Mouse (Mus musculus): ENCODE data around the gene E330014E10Rik.
"Not testable (repeated sequence)": the region's sequence is repeated elsewhere in the genome, so short reads cannot be mapped to it uniquely, and the experiment has no call there.

Gene E330014E10Rik

GRCm38 (mm10) chr5:95775690-95776089 is at the start of gene E330014E10Rik:
Gene E330014E10Rik (plus strand): TSS chr5:95775990.
- not testable (repeated sequence) for DNase-seq

DNA sequence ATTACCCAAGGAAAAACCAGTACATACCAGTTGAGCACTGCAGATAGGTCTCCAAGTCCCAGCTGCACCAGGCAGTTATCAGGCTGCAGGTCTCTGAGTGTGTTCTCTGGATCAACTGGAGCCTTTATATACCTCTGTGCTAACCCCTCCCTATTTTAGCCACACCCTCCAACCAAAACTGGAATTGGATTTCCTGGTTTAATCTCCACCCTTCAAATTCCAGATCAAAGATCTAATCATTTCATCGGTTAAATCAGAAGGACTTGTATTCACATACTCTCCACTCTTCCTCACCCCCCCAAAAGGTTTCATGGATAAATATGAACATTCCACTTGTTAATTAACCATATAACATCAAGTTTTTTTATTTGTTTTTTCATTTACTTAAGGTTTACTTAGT is 39.7 kb upstream of the E330014E10Rik start, which contains the start of gene Gm7978:
Gm7978 (minus strand) TSS at position 101 of the 400 bp plus-strand sequence.
- not testable (repeated sequence) for DNase-seq

GRCm38 (mm10) chr5:95741714-95742113 is 34.1 kb upstream of the E330014E10Rik start, which contains the start of gene Gm7982:
Gene Gm7982 (plus strand): TSS chr5:95742014.
- DNase-seq: not testable (repeated sequence)

DNA sequence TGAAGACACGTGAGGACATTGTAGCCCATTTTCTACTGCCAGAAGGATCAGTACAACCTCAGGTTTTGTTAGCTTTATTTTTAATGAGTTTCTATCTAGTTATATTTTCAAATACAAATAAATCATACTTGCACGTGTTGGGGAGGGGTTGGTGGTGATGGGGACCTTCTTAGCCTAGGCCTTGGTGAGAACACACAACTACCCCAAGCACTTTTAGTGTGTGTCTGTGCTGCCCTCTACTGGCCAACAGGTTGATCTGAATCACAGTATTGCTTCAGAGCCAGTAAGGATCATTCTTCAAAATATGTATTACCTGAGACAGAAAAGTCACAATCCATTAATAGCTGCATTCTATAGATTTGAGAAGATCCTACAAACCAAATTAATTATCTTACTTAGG is 35.1 kb downstream of the E330014E10Rik start:
- DNase-seq: peak; percentile 9 to 64

GRCm38 (mm10) chr5:95836580-95836979 is 60.8 kb downstream of the E330014E10Rik start:
- no peak for DNase-seq

GRCm38 (mm10) chr5:95854030-95854429 is 78.2 kb downstream of the E330014E10Rik start:
- DNase-seq: no peak
